Mouse (Mus musculus): Measurements from ENCODE around the gene Cib1.
A peak's percentile ranks its signal among the peaks of the same experiment; 100 is the strongest.

Cib1 gene

GRCm38 (mm10) chr7:80201888-80202540 is 30.6 kb downstream of the Cib1 start:
- no peak for DNase-seq (ENCODE audit: low read depth)

- DNase-seq (ENCODE audit: low read depth): no peak
Measured at GRCm38 (mm10) chr7:80200963-80201539, 31.6 kb downstream of the Cib1 start.

GRCm38 (mm10) chr7:80200588-80200945 is 32.0 kb downstream of the Cib1 start:
- DNase-seq (ENCODE audit: low read depth): no peak

GRCm38 (mm10) chr7:80199851-80200587 is 32.6 kb downstream of the Cib1 start:
- no peak for DNase-seq (ENCODE audit: low read depth)

GRCm38 (mm10) chr7:80199286-80199685 is 33.3 kb downstream of the Cib1 start:
- no peak for DNase-seq (ENCODE audit: low read depth)

- DNase-seq (ENCODE audit: low read depth): peak; percentile 45
Measured at GRCm38 (mm10) chr7:80198863-80199262, 33.8 kb downstream of the Cib1 start.

GRCm38 (mm10) chr7:80197941-80198778 is 34.5 kb downstream of the Cib1 start:
- DNase-seq (ENCODE audit: low read depth): peak; percentile 75

GRCm38 (mm10) chr7:80197371-80197770 is 35.2 kb downstream of the Cib1 start:
- DNase-seq (ENCODE audit: low read depth): peak; percentile 51

- no peak for DNase-seq (ENCODE audit: low read depth)
Measured at GRCm38 (mm10) chr7:80195576-80196263, 36.9 kb downstream of the Cib1 start.

GRCm38 (mm10) chr7:80195146-80195545 is 37.5 kb downstream of the Cib1 start:
- no peak for DNase-seq (ENCODE audit: low read depth)

GRCm38 (mm10) chr7:80193941-80194739 is 38.5 kb downstream of the Cib1 start:
- DNase-seq (ENCODE audit: low read depth): no peak

- DNase-seq (ENCODE audit: low read depth): peak; percentile 85
Measured at GRCm38 (mm10) chr7:80192226-80193061, 40.2 kb downstream of the Cib1 start.

- DNase-seq (ENCODE audit: low read depth): no peak
Measured at GRCm38 (mm10) chr7:80191455-80191854, 41.2 kb downstream of the Cib1 start.

GRCm38 (mm10) chr7:80189147-80189933 is 43.3 kb downstream of the Cib1 start:
- DNase-seq (ENCODE audit: low read depth): no peak

GRCm38 (mm10) chr7:80188579-80189125 is 44.0 kb downstream of the Cib1 start:
- DNase-seq (ENCODE audit: low read depth): no peak

- no peak for DNase-seq (ENCODE audit: low read depth)
Measured at GRCm38 (mm10) chr7:80187501-80187900, 45.1 kb downstream of the Cib1 start.

- DNase-seq (ENCODE audit: low read depth): peak; percentile 61
Measured at GRCm38 (mm10) chr7:80186531-80187296, 45.9 kb downstream of the Cib1 start, which contains the start of gene Sema4b. TSS of gene Sema4b (plus strand) at chr7:80186841.

- DNase-seq (ENCODE audit: low read depth): peak; percentile 4
Measured at GRCm38 (mm10) chr7:80186021-80186420, 46.6 kb downstream of the Cib1 start.
